Mouse (Mus musculus) embryo, embryonic 10 days (tissue): Measurements from ENCODE around the gene Cotl1.
A peak's percentile ranks its signal among the peaks of the same experiment; 100 is the strongest.

Experiments
- DNase-seq: peaks from one replicate; pipeline ENCODE4 v3.0.0-alpha.2; 2015; ENCODE audit warnings: low spot score

The Cotl1 gene

DNA sequence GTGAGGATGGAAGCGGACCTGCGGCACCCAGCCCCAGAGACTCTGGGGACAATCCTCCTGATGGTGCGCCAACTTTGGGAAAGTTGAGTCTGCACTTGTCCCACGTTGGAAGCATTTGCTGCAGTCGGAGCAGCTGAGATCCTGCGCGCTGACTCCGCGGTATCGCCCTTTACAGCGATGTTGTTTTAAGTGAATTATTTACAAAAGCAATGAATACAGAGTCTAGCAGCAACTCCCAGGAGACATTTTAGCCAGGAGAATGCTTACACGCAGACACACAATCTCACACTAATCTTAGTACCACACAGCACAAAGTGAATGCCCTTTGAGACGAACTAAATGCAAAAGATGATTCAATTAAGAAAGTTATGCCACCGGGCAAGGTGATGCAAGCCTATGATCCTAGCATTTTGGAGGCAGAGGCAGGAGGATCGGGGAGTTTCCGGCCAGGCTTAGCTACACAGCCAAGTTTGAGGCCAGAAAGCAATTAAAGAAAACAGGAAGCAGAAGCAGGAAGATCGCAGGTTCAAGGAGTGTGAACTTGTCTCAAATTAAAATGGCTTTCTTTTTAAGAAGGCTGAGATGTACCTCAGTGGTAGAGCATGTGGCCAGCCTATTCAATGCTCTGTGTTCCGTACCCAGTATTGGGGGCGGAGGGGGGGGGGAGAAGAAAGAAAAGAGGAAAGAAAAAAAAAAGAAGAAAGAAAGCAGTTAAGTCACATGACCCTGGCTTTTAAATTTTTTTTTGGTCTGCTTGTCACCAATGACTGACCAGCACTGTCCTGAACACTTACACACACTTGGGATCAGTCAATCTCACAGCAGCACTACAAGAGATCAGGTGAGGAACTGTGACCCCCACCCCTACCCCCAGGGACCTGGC, 2.0 kb downstream of the Cotl1 start:
- no peak for DNase-seq

DNA sequence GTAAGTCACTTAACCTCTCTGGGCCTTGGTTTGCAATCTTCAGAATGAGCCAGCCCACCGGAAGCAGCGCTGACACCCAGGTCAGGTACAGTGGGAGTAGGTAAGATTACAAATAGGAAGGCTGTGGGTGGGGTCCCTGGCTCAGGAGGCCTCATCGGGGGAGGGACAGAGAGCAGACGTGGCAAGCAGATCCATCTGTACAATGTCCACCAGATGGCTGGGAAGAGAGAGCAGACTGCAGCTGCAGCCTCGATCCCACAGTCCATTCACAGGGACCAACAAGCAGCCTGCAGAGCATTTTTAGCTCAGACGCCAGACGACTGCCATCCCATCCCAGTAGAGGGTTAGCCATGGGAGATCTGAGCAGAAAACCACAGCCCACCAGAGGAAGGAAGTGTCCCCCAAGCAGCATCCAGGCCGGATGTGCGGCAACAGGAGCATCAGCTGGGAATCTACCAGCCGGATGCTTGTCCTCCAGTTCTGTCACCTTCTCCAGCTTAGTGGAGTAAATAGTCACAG, 2.7 kb downstream of the Cotl1 start:
- DNase-seq: peak; percentile 47

DNA sequence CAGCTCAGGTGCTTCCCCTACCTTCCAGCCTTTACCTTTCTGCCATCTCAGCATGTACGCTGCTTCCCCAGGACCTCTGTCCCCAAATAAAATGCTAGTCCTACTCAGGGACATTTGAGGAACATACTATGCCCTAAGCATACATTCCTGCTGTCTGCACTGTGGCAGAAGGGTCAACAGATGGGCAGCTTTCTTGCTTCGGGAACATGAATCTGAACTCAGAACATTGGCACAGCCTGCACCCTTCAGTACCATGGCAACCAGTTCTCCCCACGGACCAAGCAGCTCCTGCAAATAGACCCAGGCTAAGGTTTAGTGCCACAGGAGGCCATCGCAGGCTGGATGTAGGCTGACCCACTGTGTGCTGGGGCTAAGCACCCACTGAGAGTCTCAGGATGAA, 3.5 kb downstream of the Cotl1 start:
- DNase-seq: no peak

DNA sequence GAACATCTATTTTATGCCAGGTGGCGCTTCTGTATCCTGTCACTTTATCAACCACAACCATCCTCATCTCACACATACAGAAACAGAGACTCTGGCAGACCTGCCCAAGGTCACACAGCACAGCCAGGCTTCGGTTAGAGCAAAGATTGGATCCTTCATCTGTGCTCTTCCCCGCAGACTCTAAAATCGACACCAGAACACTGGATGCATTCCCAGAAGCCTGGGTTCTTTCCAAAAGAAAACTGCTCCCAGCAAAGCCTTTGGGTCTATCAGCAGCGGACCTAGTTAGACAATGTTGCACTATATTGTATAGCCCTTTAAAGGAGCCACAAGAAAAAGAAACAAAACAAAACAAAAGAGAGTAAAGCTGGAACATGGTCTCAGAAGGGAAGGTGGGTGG, 5.1 kb downstream of the Cotl1 start:
- DNase-seq: no peak

DNA sequence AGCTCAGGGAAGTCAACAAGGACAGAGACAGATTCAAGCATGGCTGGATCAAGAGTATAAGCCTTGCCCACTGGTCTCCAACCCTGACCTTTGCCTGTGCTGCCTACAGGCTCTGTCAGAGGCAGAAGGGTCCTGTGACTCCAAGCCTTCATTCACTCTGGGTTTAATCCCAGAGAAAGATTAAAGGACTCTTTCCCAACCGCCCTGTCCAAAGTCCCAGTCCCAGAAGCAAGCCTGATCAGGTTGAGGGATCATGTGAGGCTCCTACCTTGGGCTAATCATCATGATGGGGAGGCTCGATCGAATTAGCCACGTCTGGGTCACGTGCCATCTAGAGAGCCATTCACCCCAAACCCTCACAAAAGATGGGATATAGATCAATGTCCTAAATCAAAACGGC, 5.7 kb downstream of the Cotl1 start:
- DNase-seq: no peak

DNA sequence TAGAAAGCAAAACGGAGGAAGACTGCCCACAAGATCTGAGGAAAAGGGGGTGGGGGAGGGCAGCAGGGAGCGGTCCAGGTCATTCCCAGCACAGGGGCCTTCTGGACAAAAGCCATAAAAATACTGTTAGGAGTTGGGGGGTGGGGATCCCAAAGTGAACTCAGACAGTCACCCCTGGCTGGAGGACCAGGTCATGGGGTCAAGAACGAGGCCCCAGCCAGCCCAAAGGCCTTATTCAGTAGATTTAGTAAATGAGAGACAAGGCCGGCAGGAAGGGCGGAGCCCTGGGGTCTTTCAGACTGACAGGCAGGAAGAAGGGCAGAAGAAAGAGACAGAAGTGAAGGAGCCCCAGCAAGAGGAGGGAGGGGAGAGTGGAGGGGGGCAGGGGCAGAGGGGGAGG, 7.4 kb downstream of the Cotl1 start:
- peak; percentile 79 for DNase-seq

DNA sequence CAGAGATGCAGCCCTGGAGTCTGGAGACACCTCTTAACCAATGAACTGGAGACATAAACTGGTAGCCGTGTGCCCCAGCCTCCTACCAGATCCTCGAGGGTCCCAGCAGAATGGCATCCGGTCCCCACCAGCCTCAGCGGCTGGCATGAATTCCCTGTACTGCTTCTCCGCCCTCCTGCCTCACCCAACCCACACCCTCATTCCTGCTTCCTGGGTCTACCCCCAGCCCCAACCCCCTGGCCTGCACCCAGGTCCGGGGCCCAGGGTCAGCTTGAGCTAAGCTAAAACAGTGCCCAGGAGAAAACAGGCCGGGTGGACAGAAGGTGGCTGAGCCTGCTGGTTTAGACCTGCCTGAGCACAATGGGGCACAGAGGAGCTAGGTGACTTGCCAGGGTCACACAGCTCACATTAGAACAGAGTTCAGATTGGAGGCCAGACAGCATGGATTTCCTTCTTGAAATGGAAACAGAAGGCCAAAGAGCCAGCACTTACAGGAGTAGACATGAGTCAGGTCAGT, 8.2 kb downstream of the Cotl1 start:
- DNase-seq: no peak

DNA sequence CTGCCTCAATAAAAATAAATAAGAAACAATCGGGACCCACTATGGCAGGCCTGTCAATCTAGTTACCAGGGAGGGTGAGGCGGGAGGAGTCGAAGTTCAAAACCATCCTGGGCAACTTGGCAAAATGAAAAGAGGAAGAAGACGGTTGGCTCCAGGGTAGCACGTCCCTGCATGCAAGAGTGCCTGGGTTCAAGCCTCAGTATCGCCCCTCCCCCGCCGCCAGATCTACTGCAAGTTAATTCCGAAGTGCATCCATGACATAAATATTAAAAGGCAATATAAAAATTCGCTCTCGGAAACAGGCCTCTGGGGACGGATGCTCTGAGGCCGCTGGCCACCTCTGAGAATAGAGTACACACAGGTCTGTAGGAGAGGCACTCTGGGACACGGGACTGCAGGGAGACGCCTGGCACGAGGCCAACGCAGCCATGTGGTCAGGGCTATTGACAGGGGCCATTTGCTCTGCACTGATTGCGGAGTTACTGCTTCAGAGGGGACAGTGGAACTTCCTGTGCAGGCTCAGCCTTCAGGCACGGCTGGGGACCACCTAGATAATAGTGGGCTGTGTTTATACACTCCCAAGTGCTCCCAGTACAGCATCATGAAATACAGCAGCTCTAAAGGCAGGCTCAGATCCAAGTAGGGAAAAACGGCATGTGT, 8.9 kb downstream of the Cotl1 start:
- DNase-seq: peak; percentile 64

DNA sequence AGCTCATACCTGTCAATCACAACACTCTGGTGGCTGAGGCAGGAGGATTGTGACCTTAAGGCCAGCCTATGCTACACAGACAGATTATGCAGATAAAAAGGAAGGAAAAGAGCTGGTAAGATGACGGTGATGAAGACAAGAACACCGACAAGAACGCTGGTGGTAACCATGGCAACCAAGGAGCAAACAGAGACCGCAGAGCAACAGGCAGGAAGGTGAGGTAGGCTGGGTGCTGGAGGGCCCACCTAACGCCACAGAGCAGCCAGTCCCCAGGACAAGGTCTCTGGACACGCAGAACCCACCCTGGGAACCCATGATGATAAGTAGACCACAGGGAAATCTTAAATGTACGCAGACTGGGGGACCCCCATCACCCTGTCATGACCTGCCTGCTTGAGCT, 9.8 kb downstream of the Cotl1 start:
- no peak for DNase-seq

DNA sequence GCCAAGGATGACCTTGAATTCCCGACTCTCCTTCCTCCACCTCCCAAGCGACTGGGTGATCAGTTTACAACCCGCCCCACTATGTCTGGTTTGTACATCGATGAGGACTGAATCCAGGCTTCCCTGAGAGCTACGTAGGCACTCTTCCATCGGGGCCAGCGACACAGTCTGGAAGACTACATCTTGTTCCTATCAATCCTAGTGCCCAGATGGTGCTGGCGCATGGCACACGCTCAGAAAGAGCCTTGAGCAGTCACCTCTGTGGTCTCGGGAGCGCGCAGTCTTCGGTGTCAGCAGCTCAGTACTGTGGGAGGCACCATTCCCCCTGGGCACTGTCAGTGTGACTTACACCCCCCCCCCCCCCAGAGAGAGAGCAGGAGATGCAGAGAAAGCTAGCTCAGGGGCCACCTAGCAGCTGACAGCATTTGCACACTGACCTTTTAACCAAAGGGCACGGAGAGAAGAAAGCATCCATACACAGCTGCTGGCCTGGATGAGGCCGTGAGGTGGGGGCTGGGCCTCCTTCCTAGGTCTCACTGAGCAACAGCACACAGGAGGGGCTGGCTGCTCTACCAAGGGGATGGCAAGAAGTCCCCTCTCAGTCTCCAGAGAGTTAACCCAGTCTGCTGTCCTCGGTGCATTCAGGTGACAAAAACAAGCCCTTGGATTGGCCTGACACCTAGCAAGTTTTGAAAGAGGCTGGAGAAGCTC, 10.3 kb downstream of the Cotl1 start:
- DNase-seq: peak; percentile 87

DNA sequence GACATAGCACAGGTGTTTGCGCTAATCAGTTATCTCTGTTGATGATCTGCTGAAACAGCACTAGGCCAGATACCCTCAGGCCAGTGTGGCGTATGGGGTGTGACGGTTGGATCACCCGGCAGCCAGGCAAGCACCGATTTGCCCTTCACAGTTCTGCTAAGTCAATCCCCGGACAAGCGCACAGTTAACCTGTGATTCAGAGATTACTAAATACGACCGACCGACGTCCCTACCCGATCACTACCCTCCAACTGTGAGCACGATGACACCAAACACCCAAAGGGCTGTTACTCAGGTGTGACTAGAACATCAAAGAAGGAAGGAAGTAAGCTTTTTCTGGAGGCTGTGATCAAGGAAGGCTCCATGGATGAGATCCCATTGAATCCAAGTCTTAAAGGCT, 10.9 kb downstream of the Cotl1 start:
- no peak for DNase-seq

DNA sequence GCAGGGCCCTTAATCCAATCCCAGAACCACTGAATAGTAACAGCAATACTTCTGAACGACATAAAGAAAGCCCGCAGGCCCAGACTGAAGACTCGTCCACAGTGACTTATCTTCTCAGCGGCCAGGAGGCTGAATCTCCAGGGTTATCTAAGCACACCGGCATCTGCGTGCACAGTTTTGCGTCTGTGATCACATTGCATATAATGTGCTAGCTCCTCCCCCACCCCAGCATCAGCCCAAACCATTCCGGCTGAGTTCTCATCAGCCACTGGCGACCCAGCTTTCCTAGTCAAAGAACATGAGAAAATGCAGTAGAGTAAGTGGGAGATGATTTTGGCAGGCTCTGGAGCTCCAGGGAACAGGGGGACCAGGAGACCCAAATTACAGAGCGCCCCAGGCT, 11.3 kb downstream of the Cotl1 start:
- no peak for DNase-seq

DNA sequence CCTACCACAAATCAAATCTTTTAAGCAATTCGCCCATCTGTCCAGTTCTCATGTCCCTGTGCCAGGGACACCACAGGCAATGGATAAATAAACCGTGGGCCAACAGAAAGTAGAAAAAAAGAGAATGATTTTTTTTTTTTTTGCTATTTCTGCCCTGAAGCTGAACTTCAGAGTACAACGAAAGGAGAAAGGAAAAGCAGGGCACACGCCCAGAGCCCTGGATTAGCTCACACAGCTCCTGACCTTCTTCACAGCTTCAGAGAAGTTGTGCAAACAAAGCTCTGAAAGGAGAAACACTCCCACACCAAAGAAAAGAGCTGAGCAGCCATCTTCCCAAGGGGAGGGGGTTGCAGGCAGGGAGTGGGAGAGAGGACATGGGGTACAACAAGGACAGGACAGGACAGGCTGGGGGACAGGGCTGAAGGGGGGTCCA, 12.6 kb downstream of the Cotl1 start:
- no peak for DNase-seq

DNA sequence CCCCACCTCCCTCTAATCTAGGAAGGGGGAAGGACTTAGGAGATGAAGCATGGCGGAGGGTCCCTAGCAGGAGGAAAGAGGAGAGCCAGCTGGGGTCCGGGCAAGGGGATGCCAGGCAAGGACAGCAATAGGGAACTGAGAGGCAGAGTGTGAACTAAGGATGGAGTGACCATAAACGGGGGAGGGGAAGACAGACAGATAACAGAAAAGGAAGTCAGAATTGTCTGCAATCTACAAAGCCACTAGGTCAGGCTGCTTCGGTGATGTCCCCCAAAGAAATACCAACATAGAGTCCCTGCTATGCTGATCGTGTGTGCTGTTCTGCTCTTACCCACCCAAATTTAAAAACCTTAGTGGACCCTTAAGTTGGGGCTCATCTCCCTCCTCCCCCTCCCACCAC, 13.4 kb downstream of the Cotl1 start:
- no peak for DNase-seq

DNA sequence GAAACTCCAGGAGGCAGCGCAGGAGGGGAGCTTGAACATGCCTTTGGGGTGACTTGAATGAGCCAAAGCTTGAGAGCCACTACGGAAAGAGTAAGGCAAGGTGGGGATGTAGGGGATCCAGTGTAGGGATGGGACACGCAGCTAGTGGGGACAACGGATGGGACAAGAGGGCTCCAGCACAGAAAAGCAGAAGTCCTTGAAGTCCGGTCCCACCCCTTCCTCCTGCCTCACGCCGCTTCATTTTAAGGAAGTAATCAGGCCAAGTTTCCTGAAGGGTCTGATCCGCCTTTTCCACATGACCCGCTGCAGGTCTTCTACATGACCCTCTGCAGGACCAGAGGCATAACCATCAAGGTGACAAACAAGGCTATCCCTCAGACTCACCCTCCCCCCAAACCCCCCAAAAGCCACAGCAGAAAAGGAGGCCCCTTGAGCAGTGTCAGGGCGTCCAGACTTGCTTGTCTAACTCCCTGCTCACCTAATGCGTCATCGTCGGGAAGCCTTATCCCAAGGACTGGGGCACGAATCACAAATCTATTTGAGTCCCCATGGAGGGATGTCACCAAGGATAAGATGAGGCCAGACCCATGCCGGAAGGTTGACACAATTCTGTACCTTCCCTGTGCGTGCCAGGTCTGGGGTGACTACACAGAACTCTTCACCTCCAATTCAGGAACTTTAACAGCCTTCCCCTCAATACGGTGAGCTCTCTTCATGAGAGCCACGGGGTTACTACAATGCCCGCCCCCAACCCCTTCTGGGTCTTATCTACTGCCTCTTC, 14.2 kb downstream of the Cotl1 start:
- DNase-seq: no peak

DNA sequence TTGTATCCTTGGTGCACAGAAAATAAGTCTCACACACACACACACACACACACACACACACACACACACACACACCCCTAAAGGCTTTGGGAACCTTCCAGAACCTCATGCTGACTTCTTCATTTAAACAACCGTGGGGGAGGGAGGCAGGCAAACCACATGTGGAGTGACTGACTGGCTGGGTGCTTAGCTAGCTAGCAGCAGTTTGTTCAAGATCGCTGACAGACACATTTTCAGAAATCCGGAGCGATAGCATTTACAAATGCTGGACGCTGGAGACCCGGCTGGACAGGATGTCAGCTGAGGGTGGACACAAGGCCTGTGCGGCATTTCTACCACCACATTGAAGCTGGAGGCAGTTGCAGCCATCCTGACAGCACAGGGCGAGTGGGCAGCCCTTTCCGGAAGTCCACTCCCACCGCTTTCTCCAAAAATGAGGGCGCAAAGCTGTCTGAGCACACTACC, 15.5 kb downstream of the Cotl1 start:
- no peak for DNase-seq

DNA sequence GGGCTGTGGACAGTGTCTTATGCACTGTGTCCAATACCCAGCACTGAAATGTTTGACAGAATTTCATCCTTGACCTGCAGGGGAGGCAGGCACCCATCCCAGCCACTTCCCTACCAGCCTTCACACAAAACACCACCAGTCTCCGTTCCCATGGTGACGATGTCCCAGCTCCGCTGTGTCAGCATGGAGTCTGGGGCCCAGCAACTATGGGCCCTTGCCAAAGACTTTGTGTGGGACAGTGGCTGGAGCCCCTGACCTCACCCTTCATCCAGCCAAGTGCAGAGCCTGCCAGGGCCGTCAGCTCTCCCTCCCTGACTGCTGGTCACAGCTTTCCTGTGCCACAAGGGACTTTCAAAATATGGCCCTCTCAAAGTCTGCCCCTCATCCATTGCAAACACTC, 16.2 kb downstream of the Cotl1 start:
- no peak for DNase-seq

DNA sequence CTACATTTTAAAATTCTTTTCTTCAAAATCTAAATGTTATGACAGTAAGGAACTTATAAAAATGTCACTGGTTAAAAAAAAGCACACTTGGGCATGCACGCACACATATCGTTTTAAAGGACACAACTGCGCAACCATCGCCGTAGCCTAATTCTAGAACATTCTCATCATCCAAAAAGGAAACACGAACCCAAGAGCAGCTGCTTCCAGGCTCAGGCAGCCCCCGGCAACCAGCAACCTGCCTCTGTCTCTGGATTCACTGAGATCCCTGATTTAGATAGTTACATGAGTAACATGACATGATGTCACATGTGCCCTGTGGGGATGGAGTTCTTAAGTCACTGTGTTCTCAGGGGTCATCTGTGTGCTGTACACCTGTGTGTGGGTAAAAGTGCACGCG, 17.1 kb downstream of the Cotl1 start:
- no peak for DNase-seq

DNA sequence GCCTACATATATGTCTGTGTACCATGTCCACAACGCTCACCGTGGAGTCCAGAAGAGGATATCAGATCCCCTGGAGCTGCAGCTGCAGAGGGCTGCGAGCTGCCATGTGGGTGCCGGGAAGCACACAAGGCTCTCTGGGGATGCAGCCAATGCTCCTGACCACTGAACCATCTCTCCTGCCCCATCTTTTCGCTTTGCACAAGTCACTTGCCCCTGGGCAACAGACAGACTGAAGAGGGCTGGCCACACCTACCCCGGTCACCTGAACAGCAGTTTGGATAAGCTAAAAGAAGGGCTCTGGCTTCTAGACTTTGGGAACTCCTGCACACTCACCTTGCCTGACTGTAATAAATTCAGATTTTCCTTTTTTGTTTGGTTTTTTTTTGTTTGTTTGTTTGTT, 18.7 kb downstream of the Cotl1 start:
- DNase-seq: no peak

DNA sequence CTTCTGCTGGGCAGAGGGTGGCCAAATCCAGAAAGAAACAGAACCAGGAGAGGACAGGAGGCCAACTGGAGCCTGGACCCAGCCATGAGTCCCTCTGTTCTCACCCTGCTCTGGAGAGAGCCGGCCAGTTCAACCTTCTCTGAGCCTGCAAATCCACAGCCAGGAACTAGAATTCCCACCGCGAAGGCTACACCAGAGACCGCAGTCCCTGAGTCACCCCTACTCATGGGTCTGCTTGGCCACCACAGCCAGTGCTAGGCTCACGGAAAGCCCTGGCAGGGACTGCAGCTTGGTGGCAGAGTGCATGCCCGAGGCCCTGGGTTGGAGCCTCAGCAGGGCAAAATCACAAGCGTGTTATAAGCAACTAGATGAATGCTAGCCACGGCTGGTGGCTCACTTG, 20.4 kb downstream of the Cotl1 start:
- no peak for DNase-seq

DNA sequence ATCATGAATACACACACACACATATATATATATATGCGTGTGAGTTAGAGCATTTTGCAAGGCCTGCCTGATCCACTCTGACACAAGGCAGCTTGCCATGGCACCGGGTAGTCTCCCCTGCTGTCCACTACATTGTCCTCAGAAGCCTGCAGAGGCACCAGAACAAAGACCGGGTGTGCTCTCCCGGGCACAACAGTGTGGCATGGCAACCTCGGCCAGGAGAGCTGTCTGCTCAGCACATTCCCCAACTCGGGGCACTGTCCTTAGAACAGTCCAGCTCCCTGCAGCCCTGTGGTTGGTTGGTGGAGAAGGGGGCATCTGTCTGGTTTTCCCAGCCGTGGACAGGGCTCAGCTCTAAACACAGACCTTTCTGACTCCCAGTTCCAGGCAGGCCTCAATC, 21.0 kb downstream of the Cotl1 start:
- DNase-seq: no peak

DNA sequence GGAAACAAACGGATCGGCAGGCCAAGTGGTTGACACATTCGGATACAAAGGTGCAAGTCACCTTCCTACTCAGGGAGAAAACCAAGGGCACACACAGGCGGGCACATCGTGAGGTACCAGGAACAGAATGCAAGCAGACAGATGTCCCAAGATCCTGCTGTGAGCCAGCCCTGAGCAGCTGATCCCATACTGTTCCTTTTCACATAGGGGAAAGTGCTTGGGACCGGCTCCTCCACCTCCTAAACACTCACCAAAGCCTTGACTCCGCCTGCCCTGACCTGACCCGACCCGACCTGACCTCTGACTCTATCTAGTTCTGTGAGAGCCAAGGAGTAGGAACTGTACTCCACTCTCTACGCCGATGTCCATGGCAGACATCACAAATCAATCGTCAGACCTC, 22.9 kb downstream of the Cotl1 start:
- peak; percentile 81 for DNase-seq
